Mouse (Mus musculus): Measurements from ENCODE around the gene Npas3.

Gene Npas3

DNA sequence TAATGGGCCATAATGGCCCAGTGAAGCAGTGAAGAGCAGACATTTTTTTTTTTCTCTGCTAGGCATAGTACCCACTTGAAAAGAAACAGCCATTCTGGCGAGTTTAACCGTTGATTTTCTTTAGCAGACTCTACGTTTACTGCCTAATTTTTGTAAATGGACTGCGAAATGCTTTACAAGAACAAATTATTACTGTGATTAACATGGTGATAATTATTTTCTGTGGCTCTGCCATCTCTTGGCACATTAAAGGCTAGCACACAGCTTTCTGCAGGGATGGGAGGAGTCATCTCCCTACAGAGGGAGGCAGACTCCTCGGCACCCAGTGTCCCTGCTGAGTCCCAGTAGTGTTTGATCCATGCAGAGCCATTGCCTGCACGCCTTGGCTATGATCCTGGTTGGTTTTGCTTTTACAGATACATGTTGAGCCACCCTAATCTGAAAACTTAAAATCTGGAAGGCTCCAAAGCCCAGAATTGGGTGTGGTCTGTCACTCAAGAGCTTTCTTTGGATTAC lies 341.0 kb downstream of the Npas3 start:
- DNase-seq (ENCODE audit: low spot score): no peak

DNA sequence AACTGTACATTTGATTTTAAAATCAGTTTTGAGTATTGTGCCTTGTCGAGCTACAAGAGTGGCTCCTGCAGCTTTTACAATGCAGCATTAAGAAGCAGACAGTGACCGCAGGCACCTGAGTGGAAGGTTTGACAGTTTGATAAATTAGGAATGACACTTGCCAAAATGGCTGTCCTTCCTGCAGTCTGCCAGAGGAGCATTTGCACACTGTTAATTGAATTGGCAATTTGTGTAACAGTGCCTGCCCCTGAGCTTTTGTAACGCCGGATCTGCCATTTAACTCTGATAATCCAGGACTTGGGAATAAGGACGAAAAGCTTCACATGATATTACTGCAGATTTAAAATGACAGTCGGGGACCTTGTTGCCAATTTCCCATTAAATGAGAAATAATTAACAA lies 357.2 kb downstream of the Npas3 start:
- no peak for DNase-seq (ENCODE audit: low spot score)

DNA sequence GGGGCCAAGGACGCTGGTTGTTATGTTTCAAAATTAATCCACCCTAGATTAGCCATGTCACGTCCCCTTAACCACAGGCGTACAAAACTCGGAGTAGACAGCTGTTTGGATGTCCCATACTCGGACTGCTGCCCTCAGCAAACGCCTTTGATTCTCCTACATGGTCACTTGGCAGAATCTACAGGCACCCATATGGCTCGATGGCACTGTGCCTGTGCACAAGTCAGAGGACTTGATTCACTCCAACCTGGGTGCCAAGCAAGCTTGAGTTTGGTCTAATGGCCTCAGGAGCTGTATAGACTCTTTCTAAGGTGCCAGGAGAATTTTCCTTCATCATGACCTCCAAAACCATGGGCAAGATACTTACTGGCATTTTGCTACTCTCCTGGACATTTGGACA lies 363.6 kb downstream of the Npas3 start:
- DNase-seq (ENCODE audit: low spot score): no peak

DNA sequence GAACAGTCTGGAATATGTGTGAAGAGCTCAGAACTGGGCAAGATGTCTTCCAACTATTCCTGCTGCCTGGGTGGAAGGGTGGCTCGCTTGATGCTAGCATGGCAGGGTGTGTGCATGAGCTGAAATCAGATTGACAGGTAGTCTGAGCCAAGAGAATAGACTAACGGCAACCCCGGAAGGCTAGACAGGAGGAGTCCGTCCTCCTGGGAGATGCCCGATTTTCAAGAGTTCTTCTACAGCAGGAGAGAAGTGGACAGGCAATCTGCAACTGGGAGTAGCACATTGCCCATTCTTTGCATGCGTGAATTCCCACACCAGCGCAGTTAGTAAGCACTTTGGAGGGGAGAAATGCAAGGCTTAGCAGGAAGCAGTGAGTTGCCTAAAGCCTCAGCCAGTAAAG lies 372.8 kb downstream of the Npas3 start:
- no peak for DNase-seq (ENCODE audit: low spot score)

DNA sequence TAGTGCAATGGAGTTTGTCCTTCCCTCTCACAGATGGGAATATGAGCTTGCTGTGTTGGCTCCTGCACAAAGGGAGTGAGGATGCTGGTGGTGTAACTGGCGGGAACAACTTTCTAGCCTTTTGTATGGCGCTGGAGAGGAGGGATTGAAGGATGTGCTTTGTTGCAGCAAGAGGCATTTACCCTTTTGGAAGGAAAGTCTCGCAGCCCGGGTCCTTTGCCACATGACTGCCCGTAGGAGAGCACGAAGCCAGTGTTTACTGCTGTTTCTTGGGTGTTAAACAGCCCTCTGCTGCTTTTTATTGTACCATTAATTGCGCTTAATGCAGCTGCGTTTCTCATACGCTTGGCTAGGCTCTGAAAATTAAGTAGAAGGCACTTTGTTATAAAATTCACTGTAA lies 375.3 kb downstream of the Npas3 start:
- DNase-seq (ENCODE audit: low spot score): no peak

DNA sequence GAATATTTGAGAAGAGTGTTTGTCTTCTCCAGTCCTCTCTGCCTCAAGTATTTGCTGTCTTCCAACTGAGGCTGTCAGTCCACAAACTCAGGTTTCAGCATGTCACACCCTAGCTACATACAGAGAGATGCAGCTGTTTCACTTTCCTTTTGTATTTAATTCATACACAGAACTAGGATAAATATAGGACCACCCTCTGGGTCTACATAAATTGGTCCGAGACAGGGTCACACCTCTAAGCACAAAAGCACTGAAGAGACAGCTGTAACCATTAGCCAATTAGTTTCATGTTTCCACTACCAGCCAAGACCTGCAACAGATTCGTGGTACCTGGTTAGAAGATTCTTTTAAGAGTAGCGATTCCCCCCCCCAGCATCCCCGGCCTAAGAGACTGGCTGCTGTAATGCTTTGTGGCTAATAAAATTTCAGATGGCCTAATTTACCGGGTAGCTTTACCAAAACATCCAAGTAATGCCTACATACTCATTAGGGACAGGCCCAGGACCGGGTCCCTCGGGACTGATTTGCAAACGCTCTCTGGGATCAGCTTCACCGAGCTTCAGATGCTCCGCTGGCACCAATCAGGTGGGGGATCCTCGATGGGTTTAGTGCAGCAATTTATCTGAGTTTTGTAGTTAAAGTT lies 376.0 kb downstream of the Npas3 start:
- no peak for DNase-seq (ENCODE audit: low spot score)

DNA sequence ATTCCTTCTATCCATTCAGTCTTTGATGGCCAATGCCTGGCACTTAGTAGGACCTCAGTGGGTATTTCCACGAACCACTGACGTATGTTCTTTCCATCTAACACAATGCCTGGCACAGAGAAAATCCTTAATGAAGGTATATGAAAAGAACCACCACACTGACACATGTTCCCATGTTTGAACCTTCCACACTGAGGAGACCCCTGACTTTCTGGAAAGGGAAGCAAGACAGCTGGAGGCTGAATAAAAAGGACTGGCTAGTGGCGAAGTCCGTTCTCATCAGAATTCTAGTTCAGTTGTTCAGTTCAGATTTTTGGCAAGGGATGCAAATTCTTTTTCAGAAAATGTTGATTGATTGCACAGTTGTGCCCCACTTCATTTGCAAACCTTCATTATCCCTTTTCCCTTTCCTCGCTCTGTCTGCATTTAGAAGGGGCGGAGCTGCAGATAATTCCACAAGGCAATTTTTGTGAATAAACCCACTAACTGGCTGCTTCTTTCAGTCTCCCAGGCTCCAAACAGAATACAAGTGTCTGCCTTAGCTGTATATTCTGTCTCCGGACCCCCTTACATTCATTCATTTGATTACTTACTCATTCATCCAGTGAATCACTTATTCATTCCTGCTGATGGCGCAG lies 381.1 kb downstream of the Npas3 start:
- DNase-seq (ENCODE audit: low spot score): no peak

DNA sequence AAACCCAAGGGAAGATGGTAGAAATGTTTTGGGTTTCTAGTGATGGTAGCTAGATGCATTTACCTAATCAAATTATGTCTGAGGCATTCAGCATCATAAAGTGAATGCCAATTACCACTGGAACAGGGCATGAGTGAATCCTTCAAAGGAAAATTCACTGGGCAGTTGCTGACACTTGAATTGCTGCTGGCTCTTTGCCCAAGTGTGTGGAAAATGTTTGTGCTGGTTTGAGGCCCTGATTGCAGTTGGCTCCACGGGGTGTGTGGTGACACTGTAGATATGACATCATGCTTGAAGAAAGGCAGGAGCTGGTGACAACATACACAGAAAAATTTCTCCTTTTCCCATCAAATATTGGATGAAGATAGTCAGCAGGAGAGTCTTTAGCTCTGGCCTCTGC lies 382.1 kb downstream of the Npas3 start:
- no peak for DNase-seq (ENCODE audit: low spot score)

DNA sequence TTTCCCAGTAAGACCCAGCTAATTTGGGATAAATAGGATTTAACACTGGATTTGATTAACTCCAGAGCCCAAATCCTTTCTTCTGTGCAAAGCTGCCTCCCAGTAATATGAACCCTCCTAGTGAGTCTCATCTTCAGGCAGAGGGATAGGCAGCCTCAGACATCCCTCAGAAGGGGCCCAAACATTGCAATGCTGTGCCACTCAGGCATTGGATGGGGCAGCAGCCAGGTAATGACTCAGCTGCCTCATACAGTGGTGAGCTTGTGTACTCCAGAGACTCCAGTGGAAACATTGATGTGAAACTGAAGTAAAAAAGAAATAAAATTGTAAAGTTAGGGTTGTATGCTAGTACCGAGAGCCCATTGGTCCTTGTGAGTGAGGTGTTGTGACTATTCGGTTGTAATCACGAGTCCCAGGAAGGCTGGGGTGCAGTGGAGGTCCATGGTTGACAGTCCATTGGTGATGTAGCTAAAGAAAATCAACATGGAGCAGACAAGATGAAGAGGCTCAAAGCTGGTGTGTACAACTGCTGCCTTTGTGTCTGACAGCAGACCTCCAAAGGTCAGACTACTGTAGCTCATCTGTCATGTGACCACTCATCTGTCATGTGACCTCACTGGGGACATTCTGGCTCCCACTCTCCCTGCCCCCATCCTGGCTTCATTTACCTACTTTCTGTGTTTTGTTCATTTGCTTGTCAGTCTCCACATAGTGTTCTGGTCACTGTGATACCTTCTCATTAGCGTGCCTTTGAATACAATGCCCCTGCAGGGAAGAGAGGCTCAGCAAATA lies 383.0 kb downstream of the Npas3 start:
- DNase-seq (ENCODE audit: low spot score): no peak

DNA sequence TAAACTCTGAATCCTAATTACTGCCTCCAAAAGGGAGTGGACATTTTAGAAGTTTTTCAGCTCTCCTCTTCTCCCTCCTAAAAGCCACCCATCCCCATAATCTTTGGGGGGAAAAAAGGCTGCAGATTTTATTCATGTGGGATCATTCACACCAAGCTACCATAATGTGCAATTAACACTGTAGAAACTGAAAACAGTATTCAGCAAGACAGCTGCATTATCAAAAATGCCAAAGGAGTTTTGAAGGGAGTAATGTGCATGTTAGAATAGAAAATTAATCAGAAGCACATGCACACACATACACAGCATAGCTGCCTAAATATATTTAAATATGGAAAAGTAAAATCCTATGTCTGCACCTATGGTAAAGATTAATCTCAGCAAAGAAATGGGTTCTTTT lies 390.1 kb downstream of the Npas3 start:
- no peak for DNase-seq (ENCODE audit: low spot score)

DNA sequence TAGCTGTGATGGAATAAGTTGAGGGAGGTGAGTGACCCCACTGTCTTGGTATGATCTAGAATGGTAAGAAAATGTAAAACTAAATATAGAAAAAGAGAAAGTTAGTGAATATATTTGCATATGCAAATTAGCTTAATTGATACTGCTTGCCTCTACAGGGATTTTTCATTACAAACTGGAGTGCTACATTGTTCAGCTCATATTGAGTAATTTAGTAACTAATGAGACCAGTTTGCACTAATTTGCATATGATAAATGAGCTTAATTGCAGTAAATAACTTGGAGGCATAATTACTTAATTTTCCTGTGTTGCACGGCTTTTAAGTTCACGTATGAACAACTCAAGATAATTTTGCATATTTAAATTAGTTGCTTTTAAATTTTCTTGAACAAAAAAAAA lies 398.8 kb downstream of the Npas3 start:
- DNase-seq (ENCODE audit: low spot score): no peak

DNA sequence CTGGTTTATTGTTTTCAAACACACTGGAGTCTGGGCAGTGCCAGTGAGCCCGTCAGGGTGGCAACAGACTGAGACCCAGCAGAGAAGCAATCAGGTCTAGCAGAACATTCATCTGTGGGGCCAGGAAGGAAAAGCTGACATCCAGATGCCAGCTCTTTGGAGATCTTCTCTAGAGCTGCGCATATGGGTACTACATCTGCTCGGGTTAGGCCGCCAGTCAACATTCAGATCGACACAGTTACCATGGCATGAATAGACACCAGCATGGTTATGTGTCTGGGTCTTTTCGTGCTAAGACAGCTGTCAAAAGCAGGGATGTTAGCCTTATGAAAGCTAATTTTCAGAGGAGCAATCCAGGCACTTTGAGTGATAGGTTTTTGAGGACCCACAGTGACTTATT lies 407.8 kb downstream of the Npas3 start:
- DNase-seq (ENCODE audit: low spot score): no peak

DNA sequence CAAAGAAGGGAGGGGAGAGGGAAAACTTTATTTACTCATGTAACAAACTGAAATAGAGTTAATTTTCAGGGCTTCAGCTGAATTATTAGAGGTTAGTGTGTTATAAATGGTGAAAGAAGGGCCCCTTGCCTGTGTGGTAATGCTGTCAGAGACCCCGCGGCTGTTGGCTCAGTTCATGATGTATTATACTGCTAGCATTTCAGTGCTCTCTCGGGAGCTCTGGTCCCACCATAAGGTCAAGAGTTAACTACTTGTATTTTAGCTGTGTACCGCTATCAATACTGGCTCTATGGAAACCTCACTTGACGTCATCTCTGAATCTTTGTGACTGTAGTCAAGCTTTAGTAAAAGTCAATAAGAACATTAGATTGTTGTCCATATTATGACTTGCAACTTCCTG lies 415.6 kb downstream of the Npas3 start:
- no peak for DNase-seq (ENCODE audit: low spot score)

DNA sequence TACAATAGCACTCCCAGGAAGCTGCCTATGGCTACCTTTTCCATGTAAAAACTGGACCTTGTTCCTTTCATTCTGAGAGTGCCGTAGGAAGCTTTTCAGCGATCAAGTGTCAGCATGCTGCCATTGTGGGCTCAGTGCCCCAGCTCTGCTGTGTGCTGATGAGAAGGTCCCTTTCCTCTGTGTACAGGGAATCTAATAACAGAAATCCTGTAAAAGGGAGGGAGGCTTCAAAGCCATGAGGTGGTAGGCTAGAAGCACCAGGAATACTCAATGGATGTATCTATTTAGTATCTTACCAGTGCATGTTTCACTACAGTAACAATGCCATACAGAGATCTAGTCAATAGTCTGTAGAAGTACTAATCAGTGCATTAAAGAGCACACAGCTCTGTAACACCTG lies 423.4 kb downstream of the Npas3 start:
- DNase-seq (ENCODE audit: low spot score): no peak

DNA sequence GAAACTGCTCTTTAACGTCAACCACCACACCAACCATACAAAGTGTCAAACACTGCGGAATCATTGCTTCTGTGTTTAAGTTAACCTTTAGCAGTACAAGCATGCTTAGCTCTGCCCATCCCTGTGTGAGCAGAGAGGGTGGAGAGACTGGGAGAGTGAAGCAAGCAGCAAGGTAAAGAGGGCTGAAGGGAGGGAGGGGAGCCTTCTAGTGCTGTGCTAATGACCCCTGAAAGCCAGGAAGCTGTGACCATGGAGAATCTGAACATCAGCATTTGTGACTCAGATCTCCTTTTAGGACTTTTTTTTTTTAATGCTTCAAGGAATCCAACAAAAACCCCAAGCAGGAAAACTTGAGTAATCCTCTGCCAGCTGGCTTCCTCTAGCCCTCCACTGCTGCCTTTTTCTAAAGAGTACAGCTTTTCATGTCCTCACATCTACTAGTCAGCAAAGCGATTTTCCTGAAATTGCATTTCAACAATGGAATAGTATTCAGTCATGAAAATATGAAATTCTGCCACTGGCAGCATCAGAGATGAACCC lies 428.7 kb downstream of the Npas3 start:
- no peak for DNase-seq (ENCODE audit: low spot score)

DNA sequence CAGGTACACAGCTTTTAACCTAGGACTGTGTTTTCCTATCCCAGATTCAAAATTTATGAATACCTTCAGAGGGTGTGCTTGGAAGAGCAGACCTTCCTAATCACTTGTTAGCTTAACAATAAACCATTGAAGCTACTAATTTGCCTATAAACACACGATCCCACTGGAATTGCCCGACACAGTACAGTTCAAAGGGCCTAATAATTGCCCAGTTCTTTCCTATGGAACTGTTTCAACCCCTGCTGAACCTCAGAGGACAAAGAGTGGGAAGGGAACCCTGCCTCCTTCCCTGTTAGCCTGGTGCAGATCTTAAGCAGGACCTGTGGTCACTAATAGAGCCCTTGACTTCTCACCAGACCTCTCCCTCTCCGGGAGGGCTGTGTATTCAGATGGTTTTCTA lies 429.7 kb downstream of the Npas3 start:
- no peak for DNase-seq (ENCODE audit: low spot score)

DNA sequence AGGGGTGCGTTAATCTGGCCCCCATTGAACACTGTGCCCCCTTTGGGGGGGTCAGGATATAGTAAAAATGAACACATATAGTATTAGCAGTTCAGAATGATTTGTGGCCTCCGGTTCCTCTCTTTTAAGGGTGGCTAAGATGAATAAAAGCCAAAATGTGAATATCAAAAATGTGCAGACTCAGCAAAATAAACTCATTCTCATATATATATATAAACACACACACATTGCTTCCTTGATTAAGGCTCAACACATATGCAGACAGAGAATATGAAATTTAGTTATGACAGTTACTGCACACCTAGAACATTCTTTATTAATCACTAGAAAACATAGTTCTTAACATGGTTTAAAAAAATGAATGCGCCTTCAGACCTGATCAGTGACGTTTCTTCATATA lies 430.7 kb downstream of the Npas3 start:
- DNase-seq (ENCODE audit: low spot score): no peak

DNA sequence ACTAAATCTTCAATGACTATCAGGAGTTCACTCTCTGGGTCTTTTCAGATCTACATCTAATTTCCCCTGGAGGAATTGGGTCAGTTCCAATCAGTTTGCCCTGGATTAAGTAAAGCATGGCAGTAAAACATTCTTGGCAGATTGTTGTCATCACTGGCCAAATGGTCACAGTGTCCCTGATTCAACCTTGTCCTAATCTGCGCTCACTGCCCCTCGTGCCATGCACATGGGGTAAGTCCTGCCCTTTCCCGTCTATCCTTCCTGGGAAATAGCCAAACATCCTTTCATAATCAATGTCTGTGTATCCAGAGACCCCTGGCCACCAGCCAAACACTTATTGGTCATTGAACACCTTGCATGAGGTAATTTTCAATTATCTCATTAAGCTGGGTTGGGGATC lies 432.0 kb downstream of the Npas3 start:
- no peak for DNase-seq (ENCODE audit: low spot score)

DNA sequence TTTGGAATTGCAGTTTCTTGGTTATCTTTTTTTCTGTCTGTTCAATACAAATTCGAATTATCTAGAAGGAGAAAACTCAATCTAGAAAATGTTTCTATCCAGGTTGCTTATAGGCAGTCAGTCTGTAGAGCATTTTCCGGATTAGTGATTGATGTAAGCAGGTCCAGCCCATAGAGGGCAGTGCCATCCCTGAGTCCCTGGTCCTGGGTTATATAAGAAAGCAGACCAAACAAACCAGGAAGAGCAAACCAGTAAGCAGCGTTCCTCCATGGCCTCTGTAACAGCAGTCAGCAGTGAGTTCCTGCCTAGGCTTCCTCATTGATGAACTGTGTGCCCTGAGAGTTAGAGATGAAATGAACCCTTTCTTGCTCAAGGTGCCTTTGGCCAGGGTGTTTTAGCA lies 433.6 kb downstream of the Npas3 start:
- no peak for DNase-seq (ENCODE audit: low spot score)

DNA sequence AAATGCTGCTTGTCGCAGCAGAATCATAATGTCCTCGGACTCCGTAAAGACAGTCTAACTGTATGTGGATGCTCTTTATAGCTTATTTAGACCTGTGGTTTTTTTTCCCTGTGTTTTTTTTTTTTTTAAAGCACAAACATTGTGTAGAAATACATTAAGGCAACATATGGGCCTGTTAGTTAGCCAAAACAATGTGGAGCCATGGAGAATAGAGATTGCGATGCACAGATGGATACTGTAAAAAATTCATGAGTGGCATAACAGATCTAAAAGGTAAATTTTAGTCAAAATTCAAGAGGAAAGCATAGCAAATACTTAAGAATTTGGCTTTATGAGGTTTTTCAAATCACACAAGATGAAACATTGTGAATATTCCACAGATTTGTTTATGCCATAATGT lies 444.0 kb downstream of the Npas3 start:
- no peak for DNase-seq (ENCODE audit: low spot score)

DNA sequence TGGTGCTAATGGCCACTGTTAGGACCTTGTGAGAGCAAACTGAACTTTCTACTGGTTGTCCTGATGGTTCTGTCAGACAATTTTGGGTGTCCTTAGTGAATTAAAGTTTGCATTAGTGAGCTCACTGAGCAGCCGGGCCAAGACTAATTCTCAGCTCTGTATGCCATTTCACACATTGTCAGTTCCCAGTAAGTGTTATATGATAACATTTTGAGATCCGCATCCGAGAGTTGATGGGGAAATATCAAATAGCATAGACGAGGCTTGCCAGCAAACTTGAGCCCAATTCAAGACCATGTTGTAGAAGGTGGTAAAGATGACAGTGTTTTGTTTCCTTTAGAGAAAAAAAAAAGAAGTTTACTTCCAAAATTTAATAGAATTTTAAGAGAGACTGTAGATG lies 445.9 kb downstream of the Npas3 start:
- DNase-seq (ENCODE audit: low spot score): no peak

DNA sequence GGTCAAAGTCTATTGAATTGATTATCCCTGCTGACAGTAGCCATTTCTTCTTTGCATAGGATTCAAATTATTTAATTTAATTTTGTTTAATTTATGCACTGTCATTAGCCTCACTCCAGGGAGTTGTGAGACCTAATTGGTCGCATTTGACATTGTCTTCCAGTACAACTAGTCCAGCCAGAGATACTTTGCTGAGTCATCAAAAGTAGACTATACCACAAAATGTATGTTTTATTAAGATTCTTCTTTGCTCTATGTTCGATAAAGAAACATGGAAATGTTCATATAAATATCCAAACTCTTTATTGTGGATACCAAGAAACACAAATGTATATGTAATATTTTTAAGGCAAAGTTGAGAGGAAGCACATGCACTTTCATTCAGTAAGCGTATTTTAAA lies 446.8 kb downstream of the Npas3 start:
- no peak for DNase-seq (ENCODE audit: low spot score)

DNA sequence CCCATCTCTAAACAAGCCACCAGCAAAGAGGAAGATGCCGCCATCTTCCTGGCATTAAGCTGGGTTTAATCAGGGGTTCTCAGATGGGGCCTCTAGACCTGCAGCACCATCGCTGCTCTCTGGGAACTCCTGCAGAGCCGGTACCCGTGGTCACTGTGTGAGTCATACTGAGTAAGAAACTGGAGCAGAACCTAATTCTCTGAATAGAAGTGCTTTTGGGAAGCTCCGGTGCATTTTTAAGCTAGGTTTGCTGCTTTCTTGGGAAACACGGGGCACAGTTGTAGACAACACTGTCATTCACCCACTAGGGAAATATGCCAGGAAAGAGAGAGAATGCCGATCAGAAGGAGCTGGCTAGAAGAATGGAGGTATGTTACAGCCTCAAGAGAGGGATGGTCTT lies 449.2 kb downstream of the Npas3 start:
- no peak for DNase-seq (ENCODE audit: low spot score)

Data from testis, postnatal 10 days (tissue).